Mouse (Mus musculus): ENCODE measurements around the gene Olfr304. TPM values are rescaled to one million over a fixed set of nuclear protein-coding genes. Genes with fewer than 3 reads are reported as not detected.
"Not testable (repeated sequence)": the region's sequence is repeated elsewhere in the genome, so short reads cannot be mapped to it uniquely, and the experiment has no call there.

The Olfr304 gene
- total RNA-seq (2014; rRNA removed) (not detected in 2 replicates), polyA plus RNA-seq (2015; fragmentation: Nextera tagmentation; extraction: Ambion mirVana) (not detected in 2 replicates)

DNA sequence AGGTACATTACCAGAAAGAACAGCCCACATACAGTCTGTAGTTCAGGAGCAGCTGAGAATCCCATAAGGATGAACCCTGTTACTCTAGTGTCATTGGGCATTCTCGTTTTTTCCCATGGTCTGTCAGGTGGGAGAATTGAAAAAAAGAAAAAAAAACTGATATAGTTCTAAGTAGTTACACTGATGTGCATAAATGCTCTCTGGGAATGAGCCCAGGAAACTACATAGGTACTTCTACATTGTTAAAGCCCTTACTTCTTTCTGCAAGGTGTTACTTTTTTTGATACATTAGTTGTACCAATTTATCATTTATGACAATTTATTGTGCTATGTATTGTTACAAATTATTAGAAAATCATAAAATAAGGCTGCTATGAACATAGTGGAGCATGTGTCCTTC lies at the start of gene Olfr304:
Gene Olfr304, minus strand, starts transcription at position 101 of the 400 bp plus-strand sequence.
- no peak for DNase-seq (ENCODE audit: low spot score)
- H3K9ac ChIP-seq (replicated peaks; ENCODE audit: low read length): no peak within 1 kb of the TSS
- WGBS: 77% methylated on average over 1 of the region's 1 CpGs
- H3K27me3 ChIP-seq (ENCODE audit: insufficient read depth, low read length): no peaks in the 10 kb centered on the region
- H3K4me1 ChIP-seq (ENCODE audit: insufficient read depth, low read length): no peaks in the 10 kb centered on the region
- TF ChIP-seq CTCF (IDR thresholded peaks at IDR 0.05; ENCODE audit: low read depth): no peak
- no peak for ATAC-seq
- H3K27ac ChIP-seq: no peak within 1 kb of the TSS
- no peaks in the 10 kb centered on the region for H3K36me3 ChIP-seq (ENCODE audit: insufficient read depth, low read length)
- H3K4me3 ChIP-seq (ENCODE audit: low read length): no peak within 1 kb of the TSS
- H3K4me2 ChIP-seq (ENCODE audit: low read depth, low read length): no peak within 1 kb of the TSS
- no peaks in the 10 kb centered on the region for H3K9me3 ChIP-seq (ENCODE audit: low read length)

DNA sequence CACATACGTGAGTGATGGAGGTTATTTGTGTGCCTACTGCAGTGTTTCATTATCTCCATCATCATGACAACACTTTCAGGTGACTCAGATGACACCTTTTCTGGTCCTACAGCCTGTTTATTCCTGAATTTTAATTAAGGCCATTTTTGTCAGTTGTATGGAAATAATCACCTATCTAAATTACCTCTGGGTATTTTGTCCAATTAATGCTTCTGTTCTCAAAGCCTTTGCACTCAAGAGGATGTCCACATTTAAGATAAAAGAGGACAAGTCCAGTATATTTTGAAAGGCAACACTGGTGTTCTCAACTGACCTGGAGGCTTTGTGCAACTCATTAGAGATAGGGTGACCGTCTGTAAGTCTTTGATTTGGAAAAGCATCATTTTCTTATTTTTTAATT lies 17.1 kb upstream of the Olfr304 start, which contains the start of gene Olfr301:
Gene Olfr301, plus strand, starts transcription at position 301 of the 400 bp plus-strand sequence.
- TF ChIP-seq CTCF (IDR thresholded peaks at IDR 0.05; ENCODE audit: low read depth): no peak
- Histone ChIP-seq H3K27ac (no peak within 1 kb of the TSS), H3K9me3 (ENCODE audit: low read length) (no peaks in the 10 kb centered on the region), H3K4me2 (ENCODE audit: low read depth, low read length) (no peak within 1 kb of the TSS), H3K36me3 (ENCODE audit: insufficient read depth, low read length) (no peaks in the 10 kb centered on the region), H3K9ac (replicated peaks; ENCODE audit: low read length) (no peak within 1 kb of the TSS), H3K4me3 (ENCODE audit: low read length) (no peak within 1 kb of the TSS), H3K4me1 (ENCODE audit: insufficient read depth, low read length) (no peaks in the 10 kb centered on the region), H3K27me3 (ENCODE audit: insufficient read depth, low read length) (no peaks in the 10 kb centered on the region)
- 79% methylated on average over 2 of the region's 2 CpGs for WGBS
- no peak for DNase-seq (ENCODE audit: low spot score)
- no peak for ATAC-seq

DNA sequence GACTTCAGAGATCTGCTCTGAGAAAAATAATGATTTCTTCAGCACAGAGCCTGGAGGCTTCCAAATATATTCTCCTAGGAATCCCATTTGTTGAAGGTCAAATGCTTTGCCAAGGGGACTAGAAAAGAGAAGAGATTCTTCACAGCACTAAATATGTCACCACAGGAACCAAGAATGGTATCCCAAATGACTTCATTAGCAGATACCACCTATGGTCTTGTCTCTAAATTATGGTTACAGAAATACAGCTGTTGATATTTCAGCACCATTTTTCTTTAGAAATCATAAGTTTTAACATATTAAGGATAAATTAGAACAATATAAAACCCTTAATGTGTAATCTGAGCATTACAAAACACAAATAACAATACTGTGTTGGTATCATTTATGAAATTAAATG lies 11.2 kb upstream of the Olfr304 start, which contains the start of gene Olfr303:
Gene Olfr303, minus strand, starts transcription at position 101 of the 400 bp plus-strand sequence.
- DNase-seq (ENCODE audit: low spot score) (no peak), ATAC-seq (no peak)
- H3K27ac ChIP-seq: no peak within 1 kb of the TSS
- H3K4me3 ChIP-seq (ENCODE audit: low read length): no peak within 1 kb of the TSS
- no peaks in the 10 kb centered on the region for H3K27me3 ChIP-seq (ENCODE audit: insufficient read depth, low read length)
- no peaks in the 10 kb centered on the region for H3K4me1 ChIP-seq (ENCODE audit: insufficient read depth, low read length)
- H3K36me3 ChIP-seq (ENCODE audit: insufficient read depth, low read length): no peaks in the 10 kb centered on the region
- no peaks in the 10 kb centered on the region for H3K9me3 ChIP-seq (ENCODE audit: low read length)
- H3K4me2 ChIP-seq (ENCODE audit: low read depth, low read length): no peak within 1 kb of the TSS
- no peak within 1 kb of the TSS for H3K9ac ChIP-seq (replicated peaks; ENCODE audit: low read length)
- TF ChIP-seq CTCF (IDR thresholded peaks at IDR 0.05; ENCODE audit: low read depth): no peak

DNA sequence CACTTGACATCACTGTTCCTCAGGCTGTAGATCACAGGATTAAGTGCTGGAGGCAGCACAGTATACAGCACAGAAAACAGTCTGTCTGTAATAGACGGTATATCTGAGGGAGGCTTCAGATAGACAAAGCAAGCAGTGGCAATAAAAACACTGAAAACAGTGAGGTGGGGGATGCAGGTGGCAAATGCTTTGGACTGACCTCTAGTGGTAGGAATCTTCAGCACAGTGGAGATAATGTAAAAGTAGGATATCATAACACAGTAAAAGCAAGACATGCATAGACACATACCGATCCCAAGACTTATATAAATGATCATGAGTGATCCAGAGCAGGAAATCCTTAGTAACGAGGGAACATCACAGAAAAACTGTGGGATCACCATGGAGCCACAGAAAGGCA lies 689 bp downstream of the Olfr304 start:
- Histone ChIP-seq H3K4me1 (ENCODE audit: insufficient read depth, low read length) (no peaks in the 10 kb centered on the region), H3K9me3 (ENCODE audit: low read length) (no peaks in the 10 kb centered on the region), H3K36me3 (ENCODE audit: insufficient read depth, low read length) (no peaks in the 10 kb centered on the region), H3K27me3 (ENCODE audit: insufficient read depth, low read length) (no peaks in the 10 kb centered on the region), H3K9ac (replicated peaks; ENCODE audit: low read length) (no peak overlapping the region), H3K4me3 (ENCODE audit: low read length) (no peak overlapping the region), H3K4me2 (ENCODE audit: low read depth, low read length) (no peak overlapping the region), H3K27ac (no peak overlapping the region)
- WGBS: 64% methylated on average over 3 of the region's 3 CpGs
- ATAC-seq (no peak), DNase-seq (ENCODE audit: low spot score) (no peak)
- TF ChIP-seq CTCF (IDR thresholded peaks at IDR 0.05; ENCODE audit: low read depth): peak; percentile 25; the same call in 1 of the 2 replicates

DNA sequence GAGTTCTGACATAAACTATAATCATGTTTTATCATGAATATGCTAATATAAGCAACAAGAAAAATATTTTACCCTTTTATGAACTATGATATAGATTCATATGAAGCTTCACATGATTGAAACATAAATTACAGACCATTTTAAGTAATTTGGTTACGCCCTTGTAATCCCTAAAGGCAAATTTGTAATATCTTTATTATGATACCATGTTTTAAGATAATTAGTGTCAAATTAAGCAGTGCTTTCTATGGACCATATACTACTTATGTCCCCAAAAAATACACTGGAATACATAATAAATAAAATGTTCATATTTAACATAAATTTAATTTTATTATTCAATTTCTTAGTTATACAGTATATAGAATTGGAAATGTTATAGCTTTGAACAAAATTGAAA lies 19.6 kb downstream of the Olfr304 start, which contains the start of gene Olfr305:
Gene Olfr305, minus strand, starts transcription at position 101 of the 400 bp plus-strand sequence.
- no peaks in the 10 kb centered on the region for H3K9me3 ChIP-seq (ENCODE audit: low read length)
- no peaks in the 10 kb centered on the region for H3K27me3 ChIP-seq (ENCODE audit: insufficient read depth, low read length)
- H3K9ac ChIP-seq (replicated peaks; ENCODE audit: low read length): no peak within 1 kb of the TSS
- ATAC-seq (no peak), DNase-seq (ENCODE audit: low spot score) (no peak)
- no peak for TF ChIP-seq CTCF (IDR thresholded peaks at IDR 0.05; ENCODE audit: low read depth)
- no peak within 1 kb of the TSS for H3K4me3 ChIP-seq (ENCODE audit: low read length)
- no peaks in the 10 kb centered on the region for H3K36me3 ChIP-seq (ENCODE audit: insufficient read depth, low read length)
- 82% methylated on average over 1 of the region's 1 CpGs for WGBS
- H3K4me1 ChIP-seq (ENCODE audit: insufficient read depth, low read length): no peaks in the 10 kb centered on the region
- H3K27ac ChIP-seq: no peak within 1 kb of the TSS
- H3K4me2 ChIP-seq (ENCODE audit: low read depth, low read length): no peak within 1 kb of the TSS

DNA sequence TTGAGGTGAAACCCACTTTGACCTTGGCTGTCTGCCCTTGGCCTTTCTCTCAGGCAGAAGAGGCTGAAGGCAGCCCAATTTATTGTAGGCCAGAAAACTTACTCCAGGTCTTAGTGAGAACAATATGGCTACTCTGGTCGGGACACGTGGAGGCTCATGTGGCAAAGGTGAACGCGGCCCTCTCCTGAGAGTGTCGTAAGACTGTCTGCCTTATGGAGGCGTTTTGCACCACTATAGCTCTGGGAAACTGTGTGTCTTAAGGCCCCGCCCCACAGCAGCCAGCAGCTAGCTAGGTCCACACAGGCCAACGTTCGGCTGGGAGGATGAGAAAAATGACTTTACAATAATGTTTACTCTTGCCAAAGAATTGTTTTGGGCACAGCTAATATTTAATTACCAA lies 40.2 kb downstream of the Olfr304 start:
- ATAC-seq; H3K27ac ChIP-seq; H3K9ac ChIP-seq (replicated peaks; ENCODE audit: low read length); H3K4me1 ChIP-seq (ENCODE audit: insufficient read depth, low read length); H3K9me3 ChIP-seq (ENCODE audit: low read length); H3K27me3 ChIP-seq (ENCODE audit: insufficient read depth, low read length); H3K4me3 ChIP-seq (ENCODE audit: low read length); DNase-seq (ENCODE audit: low spot score); H3K36me3 ChIP-seq (ENCODE audit: insufficient read depth, low read length); H3K4me2 ChIP-seq (ENCODE audit: low read depth, low read length): not testable (repeated sequence)
- 89% methylated on average over 9 of the region's 9 CpGs for WGBS

DNA sequence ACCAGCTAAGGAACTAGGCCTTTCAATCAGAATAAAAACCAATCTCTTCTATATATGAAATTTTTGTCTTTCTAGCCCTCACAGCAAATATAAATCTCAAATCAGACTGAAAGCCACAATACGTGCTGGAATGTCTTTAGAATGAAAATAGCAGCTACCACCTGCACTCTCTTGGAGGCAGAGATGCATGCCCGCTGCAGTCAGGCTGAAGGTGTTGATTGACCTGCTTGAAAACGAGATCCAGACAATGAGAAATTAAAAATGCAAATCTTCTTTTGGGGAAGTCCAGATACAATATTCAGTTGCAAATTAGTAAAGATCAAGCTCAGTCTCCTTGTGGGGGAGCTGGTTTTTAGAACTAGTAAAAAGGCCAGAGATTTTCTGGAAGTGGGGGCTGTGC lies 42.2 kb downstream of the Olfr304 start:
- ATAC-seq (no peak), DNase-seq (ENCODE audit: low spot score) (no peak)
- no peaks in the 10 kb centered on the region for H3K27me3 ChIP-seq (ENCODE audit: insufficient read depth, low read length)
- H3K9me3 ChIP-seq (ENCODE audit: low read length): no peaks in the 10 kb centered on the region
- H3K36me3 ChIP-seq (ENCODE audit: insufficient read depth, low read length): no peaks in the 10 kb centered on the region
- no peak overlapping the region for H3K9ac ChIP-seq (replicated peaks; ENCODE audit: low read length)
- no peak for TF ChIP-seq CTCF (IDR thresholded peaks at IDR 0.05; ENCODE audit: low read depth)
- H3K4me1 ChIP-seq (ENCODE audit: insufficient read depth, low read length): no peaks in the 10 kb centered on the region
- WGBS: 67% methylated on average over 3 of the region's 3 CpGs
- no peak overlapping the region for H3K27ac ChIP-seq
- H3K4me2 ChIP-seq (ENCODE audit: low read depth, low read length): no peak overlapping the region
- no peak overlapping the region for H3K4me3 ChIP-seq (ENCODE audit: low read length)
